Mouse (Mus musculus) spleen, adult 2 months (tissue): ENCODE results near the gene Atp8a1.

Experiments used
- CTCF ChIP-seq: fragments of 200-500 bp; IDR thresholded peaks from 2 replicates; pipeline ENCODE4 v1.5.1; 2011; ENCODE audit warnings: mild to moderate bottlenecking, inconsistent platforms; ENCODE audit not compliant: insufficient read depth, insufficient read length, insufficient replicate concordance; ENCODE audit errors: extremely low read depth
- POLR2A ChIP-seq: fragments of 200-500 bp; IDR thresholded peaks from 2 replicates; pipeline ENCODE4 v1.6.1; 2011; ENCODE audit warnings: low read depth, low read length, inconsistent platforms

- TF ChIP-seq POLR2A, result no peak
- TF ChIP-seq CTCF, result no peak
Observed at GRCm38 (mm10) chr5:67849411-67849810, 2.2 kb upstream of the Atp8a1 start.
